Mouse (Mus musculus): ENCODE measurements around the gene Bhmt2.

Gene Bhmt2

DNA sequence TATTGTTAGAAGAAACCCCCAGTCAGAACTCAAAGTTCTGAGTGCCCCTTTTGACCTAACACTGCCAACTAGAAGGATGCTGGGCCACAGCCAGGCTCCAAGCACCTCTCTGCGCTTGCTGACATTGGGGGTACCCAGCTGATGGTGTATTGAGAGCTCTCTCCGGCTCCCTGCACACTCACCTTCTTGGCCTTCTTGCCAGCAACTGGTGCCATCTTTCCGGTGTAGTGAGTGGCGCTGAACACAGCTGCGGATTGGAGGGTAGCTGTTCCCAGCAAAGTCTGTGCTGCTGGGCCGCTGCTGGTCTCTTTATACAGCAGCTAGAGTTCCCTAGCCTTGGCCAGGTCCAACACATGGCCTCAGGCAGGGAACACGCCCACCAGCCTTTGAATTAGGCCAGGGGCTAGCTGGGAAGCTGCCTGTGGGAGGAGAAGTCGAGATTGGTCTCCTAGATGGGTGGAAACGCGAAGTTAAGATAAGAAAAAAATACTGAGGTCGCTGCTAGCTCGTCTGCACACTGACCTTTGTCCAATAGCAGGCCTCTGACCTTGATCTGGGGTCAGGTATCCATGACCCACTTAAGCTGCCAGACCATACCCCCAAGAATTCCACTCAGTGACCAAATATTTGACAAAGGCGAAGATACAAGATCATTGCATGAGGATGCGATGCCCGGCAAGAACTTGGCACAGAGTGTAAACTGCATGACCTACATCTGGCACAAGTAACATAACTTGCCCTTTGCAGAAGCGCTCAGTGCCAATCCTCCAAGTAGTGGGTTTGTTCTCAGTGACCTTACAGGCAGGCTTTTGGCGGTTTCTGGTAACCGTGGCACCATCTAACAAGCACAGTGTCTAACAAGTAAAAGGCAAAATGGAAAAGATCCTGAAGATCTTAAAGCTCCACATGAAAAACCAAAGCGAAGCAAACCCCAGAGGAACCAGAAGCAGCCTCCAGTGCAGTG lies 36.5 kb downstream of the Bhmt2 start, which contains the start of gene Bhmt:
Bhmt (minus strand) TSS at position 680 of the 964 bp plus-strand sequence.
- no peak for DNase-seq

DNA sequence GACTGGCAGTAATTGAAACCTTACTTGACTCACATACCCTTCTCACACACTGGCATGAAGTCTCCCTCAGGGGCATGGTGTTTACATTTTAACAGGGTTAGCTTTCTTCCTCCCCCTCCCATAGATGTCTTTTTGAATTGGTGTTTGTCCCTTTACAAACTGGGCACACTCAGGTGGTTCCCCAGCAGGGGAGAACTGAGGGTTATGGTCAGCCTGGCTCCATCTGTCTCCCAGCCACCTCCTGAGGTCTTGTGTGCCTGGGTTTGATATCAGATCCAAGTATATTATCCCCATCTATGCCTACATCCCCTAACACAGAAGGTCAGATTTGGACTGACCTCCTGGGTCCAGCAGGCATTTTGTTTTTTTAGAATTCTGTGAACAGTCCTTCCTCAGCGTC lies 37.5 kb downstream of the Bhmt2 start:
- peak; percentile 12 for DNase-seq

DNA sequence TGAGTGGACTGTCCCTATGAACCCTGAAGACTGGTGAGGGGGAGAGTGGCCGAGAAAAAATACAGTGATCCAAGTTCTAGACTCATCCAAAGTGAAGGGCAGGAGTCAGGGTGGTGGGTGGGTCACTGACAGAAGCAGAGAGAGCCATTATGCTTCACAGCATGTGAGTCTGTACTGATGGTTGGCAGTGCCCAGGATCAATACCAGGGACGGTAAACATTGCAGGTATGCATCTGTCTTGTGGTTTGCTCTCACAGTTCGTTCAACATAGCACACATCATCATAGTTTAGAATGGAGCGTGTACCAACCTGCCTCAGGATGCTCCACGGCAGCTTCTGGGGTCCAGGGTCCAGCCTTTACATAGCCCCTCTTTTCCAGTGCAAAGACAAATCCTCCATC lies 41.2 kb downstream of the Bhmt2 start:
- no peak for DNase-seq

DNA sequence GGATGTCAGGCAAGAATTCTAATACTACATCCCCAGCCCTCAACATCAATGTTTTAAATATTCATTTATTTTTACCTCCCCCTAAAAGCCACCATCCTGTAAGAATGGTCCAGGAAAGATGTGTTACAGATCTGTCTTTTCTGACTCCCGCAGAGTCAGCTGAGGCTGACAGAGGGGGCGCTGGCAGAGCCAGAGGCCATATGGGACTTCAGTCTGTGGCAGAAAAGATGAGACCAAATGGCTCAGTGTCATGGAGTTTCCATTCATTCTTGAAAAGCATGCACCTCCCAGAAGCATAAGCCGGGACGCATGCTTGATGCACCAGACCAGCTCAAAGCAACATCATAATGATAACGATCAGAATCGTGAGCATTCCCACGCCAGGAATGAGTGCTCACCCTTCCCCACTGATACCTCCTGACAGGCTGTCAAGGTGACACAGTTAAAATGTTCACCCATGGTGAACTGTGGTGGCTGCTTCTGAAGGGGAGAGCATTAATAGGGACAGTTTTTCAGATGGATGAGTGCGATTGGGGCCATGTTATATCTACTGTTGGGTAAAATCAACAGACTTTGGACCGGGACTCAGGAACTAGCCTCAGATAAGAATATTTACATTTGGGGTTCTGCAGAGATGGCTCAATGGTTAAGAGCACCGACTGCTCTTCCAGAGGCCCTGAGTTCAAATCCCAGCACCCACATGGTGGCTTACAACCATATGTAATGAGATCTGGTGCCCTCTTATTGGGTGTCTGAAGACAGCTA lies 43.0 kb downstream of the Bhmt2 start:
- DNase-seq = peak; percentile 14

- no peak for DNase-seq
Observed at GRCm38 (mm10) chr13:93628861-93629260, 45.2 kb downstream of the Bhmt2 start.

GRCm38 (mm10) chr13:93614361-93614948 lies 59.6 kb downstream of the Bhmt2 start:
- DNase-seq = no peak

- DNase-seq = no peak
Observed at GRCm38 (mm10) chr13:93613771-93614170, 60.3 kb downstream of the Bhmt2 start.

DNA sequence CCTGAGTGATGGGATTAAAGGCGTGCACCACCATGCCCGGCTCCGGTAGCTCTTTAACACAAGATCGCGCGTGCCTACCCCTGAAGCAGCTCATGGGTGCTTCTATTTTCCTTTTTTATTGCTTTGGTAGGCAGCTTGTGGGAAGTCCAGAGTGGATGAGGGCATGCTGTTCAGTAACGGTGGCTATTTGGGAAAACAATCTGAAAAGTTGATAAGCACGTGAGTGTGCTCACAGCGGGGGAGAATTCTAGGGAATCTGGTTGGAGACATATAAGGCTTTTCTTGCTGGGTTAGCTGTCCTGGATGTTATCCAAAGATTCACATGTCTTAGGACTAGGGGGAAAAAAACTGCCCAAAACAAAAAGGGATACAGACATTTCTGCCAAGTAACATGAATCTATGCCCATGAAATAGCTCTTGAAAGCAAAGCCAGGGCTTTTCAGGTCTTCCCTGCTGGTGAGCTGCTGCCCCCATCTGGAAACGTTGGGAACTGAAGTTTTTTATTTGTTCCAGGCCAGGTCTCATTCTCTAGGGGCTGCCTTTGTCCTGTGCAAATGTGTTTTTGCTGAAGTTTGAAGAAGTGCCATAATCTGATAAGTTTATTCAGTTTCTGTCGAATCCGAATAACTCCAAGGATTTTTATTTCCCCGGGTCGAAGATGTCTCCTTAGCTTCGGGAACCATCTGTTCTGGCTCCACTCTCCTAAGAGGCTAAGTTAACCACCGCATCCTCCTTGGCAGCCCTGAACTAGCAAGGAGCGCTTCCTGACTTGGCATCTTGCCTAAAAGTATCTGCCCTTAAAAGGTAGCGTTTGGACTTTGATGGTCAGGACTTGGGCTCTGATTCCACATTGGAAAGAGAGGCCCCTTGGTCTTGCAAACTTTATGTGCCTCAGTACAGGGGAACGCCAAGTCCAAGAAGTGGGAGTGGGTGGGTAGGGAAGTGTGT lies 61.2 kb downstream of the Bhmt2 start:
- peak; percentile 73 for DNase-seq

DNA sequence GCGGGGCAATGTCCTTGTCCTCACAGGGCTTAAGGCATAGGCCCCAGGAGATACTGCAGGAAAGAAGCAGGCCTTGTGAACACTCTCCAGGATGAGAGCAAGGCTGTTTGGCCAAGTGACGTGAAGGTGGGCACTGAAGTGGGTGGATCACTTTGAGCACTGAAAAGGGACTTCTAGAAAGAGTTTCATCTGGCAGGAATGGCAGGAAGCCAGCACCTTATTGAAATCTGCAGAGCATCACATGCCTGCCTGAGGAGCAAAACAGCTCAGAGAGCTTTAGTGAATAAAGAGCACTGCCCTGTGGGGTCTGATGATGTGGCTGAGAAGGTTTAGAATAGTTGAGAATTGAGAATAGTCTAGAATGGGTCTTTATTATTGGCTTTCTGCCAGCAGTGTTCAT lies 65.6 kb downstream of the Bhmt2 start:
- no peak for DNase-seq

- no peak for DNase-seq
Observed at GRCm38 (mm10) chr13:93607701-93608100, 66.4 kb downstream of the Bhmt2 start.

DNA sequence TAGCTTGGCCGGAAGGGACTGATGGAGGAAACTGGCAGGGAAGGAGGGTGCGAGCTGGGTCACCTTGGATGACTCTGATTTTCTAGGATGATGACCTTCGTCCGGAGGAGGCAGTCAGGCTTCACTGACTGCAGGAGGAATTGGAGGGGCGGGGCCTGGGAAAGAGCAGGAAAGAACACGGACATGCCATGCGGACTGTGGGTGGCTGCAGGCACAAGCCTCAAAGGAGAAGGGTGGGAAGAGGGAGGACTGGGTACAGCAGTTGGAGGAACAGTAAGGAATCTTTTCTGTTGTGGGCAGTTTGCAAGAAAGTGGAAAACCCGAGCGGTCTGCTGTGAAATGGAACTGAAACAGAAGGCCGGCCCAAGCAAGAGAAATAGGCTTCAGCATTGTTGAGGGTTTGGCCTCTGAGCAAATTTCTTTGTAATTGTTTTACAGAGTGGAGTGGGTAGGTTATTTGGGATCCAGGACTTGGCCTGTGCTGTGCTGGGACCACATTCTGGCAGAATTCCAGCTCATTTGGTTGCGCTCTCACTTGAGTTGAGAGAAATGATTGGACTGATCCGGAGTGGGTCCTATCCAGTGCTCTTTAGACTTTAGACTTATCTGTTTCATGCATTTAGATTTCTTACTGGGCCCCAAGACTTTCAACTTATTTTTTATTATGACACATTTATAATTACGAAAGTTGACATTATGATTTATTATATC lies 67.1 kb downstream of the Bhmt2 start:
- no peak for DNase-seq

All from cerebellum, adult 11 months (tissue).